Mouse (Mus musculus): ENCODE results near the gene Lce3b. TPM values are rescaled to one million over a fixed set of nuclear protein-coding genes. Genes with fewer than 3 reads are reported as not detected.

The Lce3b gene
- total RNA-seq, 1 experiment = not detected

DNA sequence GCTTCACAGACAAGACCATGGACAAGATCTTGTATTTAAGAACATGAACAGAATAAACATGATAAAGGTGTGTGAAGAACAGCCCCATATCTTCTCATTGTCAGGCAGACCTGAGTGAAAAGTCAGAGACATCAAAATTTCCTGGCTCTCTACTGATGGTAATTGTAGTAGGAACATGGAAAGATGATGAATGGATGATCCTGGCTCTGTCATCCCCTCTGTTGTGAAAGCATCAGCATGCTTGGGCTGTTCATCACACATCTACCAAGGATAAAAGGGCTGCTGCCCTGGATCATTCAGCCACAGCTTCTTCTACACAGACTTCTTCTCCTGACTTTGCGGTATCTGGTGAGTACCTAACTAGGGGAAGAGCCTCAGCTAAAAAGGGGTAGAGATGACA, 24.3 kb downstream of the Lce3b start, which contains the start of gene Lce3d:
TSS of gene Lce3d (plus strand) at position 301 of the 400 bp plus-strand sequence.
- no peak within 1 kb of the TSS for H3K4me3 ChIP-seq (ENCODE audit: insufficient read depth in 1 of 2, low read depth in 1 of 2, low read length in 2 of 2, poor library complexity in 1 of 2, severe bottlenecking in 1 of 2)

DNA sequence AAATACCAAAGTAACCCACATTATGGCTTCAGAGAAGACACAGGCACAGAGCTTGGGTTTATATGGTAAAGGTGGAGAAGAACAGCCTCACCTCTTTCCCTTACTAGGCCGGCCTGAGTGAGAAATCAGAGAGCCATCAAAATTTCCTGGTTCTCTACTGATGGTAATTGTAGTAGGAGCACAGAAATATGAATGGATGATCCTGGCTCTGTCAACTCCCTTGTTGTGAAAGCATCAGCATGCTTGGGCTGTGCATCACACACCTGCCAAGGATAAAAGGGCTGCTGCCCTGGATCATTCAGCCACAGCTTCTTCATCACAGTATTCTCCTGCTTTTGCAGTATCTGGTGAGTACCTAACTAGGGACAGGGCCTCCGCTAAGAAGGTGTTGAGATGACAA, 34.0 kb downstream of the Lce3b start, which contains the start of gene Lce3e:
TSS of gene Lce3e (plus strand) at position 301 of the 400 bp plus-strand sequence.
- no peaks in the 10 kb centered on the region for H3K9me3 ChIP-seq (ENCODE audit: control insufficient read depth, insufficient read depth, low read depth, low read length)
- no peak within 1 kb of the TSS for H3K9ac ChIP-seq (ENCODE audit: insufficient read depth, low read depth, low read length, poor library complexity, severe bottlenecking)
- TF ChIP-seq MAFK (IDR thresholded peaks at IDR 0.05; ENCODE audit: insufficient read depth, low read depth, low read length) = no peak
- no peak for TF ChIP-seq ZNF384 (IDR thresholded peaks at IDR 0.05; ENCODE audit: low read depth, low read length)
- no peak for TF ChIP-seq HCFC1 (IDR thresholded peaks at IDR 0.05; ENCODE audit: borderline replicate concordance, insufficient read depth, low read length)
- TF ChIP-seq CHD2 (IDR thresholded peaks at IDR 0.05; ENCODE audit: low read depth, low read length) = no peak
- no peak for TF ChIP-seq ZC3H11A (IDR thresholded peaks at IDR 0.05; ENCODE audit: borderline replicate concordance, low read depth, low read length)
- no peak within 1 kb of the TSS for H3K27ac ChIP-seq (ENCODE audit: insufficient read depth, low read depth, low read length, poor library complexity, severe bottlenecking)
- no peaks in the 10 kb centered on the region for H3K4me1 ChIP-seq (ENCODE audit: control insufficient read depth in 2 of 2, insufficient read depth in 2 of 2, low read length in 2 of 2, poor library complexity in 1 of 2)
- H3K36me3 ChIP-seq (ENCODE audit: control insufficient read depth, insufficient read depth, low read length, poor library complexity, severe bottlenecking) = no peaks in the 10 kb centered on the region
- no peak for DNase-seq (ENCODE audit: low read depth, low spot score)
- H3K4me3 ChIP-seq (ENCODE audit: insufficient read depth in 1 of 2, low read depth in 1 of 2, low read length in 2 of 2, poor library complexity in 1 of 2, severe bottlenecking in 1 of 2) = no peak within 1 kb of the TSS
- in situ Hi-C loops (cut with MboI; ENCODE audit: low sequenced_read_pairs in 2 of 2, unreplicated experiment in 2 of 2) = no loop called here

More for the DNA sequence above, 24.3 kb downstream of the Lce3b start, which contains the start of gene Lce3d:
- in situ Hi-C loops (cut with MboI; ENCODE audit: low sequenced_read_pairs in 2 of 2, unreplicated experiment in 2 of 2) = no loop called here
- DNase-seq (ENCODE audit: low read depth, low spot score) = no peak
- H3K36me3 ChIP-seq (ENCODE audit: control insufficient read depth, insufficient read depth, low read length, poor library complexity, severe bottlenecking) = no peaks in the 10 kb centered on the region
- TF ChIP-seq ZC3H11A (IDR thresholded peaks at IDR 0.05; ENCODE audit: borderline replicate concordance, low read depth, low read length) (no peak), HCFC1 (IDR thresholded peaks at IDR 0.05; ENCODE audit: borderline replicate concordance, insufficient read depth, low read length) (no peak), CHD2 (IDR thresholded peaks at IDR 0.05; ENCODE audit: low read depth, low read length) (no peak), MAFK (IDR thresholded peaks at IDR 0.05; ENCODE audit: insufficient read depth, low read depth, low read length) (no peak), ZNF384 (IDR thresholded peaks at IDR 0.05; ENCODE audit: low read depth, low read length) (no peak)
- no peaks in the 10 kb centered on the region for H3K4me1 ChIP-seq (ENCODE audit: control insufficient read depth in 2 of 2, insufficient read depth in 2 of 2, low read length in 2 of 2, poor library complexity in 1 of 2)
- no peak within 1 kb of the TSS for H3K9ac ChIP-seq (ENCODE audit: insufficient read depth, low read depth, low read length, poor library complexity, severe bottlenecking)
- H3K9me3 ChIP-seq (ENCODE audit: control insufficient read depth, insufficient read depth, low read depth, low read length) = no peaks in the 10 kb centered on the region
- no peak within 1 kb of the TSS for H3K27ac ChIP-seq (ENCODE audit: insufficient read depth, low read depth, low read length, poor library complexity, severe bottlenecking)

DNA sequence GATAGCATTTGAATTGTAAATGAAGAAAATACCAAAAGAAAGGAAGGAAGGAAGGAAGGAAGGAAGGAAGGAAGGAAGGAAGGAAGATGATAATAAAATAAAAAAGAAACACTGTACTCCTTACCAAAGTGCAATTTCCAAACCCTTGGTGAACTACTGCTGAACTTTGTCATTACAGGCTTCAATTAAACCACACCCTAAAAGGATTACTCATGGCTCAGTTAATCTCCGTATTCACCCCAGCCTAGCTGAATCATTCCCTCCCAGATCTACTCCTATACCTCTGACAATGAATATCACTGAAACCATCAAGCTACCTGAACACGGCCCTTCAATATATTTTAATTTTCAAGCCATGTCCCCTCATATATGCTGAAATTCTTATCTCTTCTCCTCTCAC, 45.7 kb downstream of the Lce3b start:
- in situ Hi-C loops (cut with MboI; ENCODE audit: low sequenced_read_pairs in 2 of 2, unreplicated experiment in 2 of 2) = no loop called here
- H3K9me3 ChIP-seq (ENCODE audit: control insufficient read depth, insufficient read depth, low read depth, low read length) = no peaks in the 10 kb centered on the region
- DNase-seq (ENCODE audit: low read depth, low spot score) = no peak
- H3K9ac ChIP-seq (ENCODE audit: insufficient read depth, low read depth, low read length, poor library complexity, severe bottlenecking) = no peak overlapping the region
- H3K27ac ChIP-seq (ENCODE audit: insufficient read depth, low read depth, low read length, poor library complexity, severe bottlenecking) = no peak overlapping the region
- H3K4me3 ChIP-seq (ENCODE audit: insufficient read depth in 1 of 2, low read depth in 1 of 2, low read length in 2 of 2, poor library complexity in 1 of 2, severe bottlenecking in 1 of 2) = no peak overlapping the region
- no peaks in the 10 kb centered on the region for H3K4me1 ChIP-seq (ENCODE audit: control insufficient read depth in 2 of 2, insufficient read depth in 2 of 2, low read length in 2 of 2, poor library complexity in 1 of 2)
- TF ChIP-seq ZC3H11A (IDR thresholded peaks at IDR 0.05; ENCODE audit: borderline replicate concordance, low read depth, low read length) (no peak), CHD2 (IDR thresholded peaks at IDR 0.05; ENCODE audit: low read depth, low read length) (no peak), HCFC1 (IDR thresholded peaks at IDR 0.05; ENCODE audit: borderline replicate concordance, insufficient read depth, low read length) (no peak), MAFK (IDR thresholded peaks at IDR 0.05; ENCODE audit: insufficient read depth, low read depth, low read length) (no peak), ZNF384 (IDR thresholded peaks at IDR 0.05; ENCODE audit: low read depth, low read length) (no peak)
- no peaks in the 10 kb centered on the region for H3K36me3 ChIP-seq (ENCODE audit: control insufficient read depth, insufficient read depth, low read length, poor library complexity, severe bottlenecking)

Other genes starting within 250 kb of the Lce3b start
- gene Lce1d, start 245.8 kb upstream of the Lce3b start, total RNA-seq (2012; rRNA removed) = not detected in 2 replicates
- gene Lce1e, start 223.9 kb upstream of the Lce3b start, total RNA-seq (2012; rRNA removed) = not detected in 2 replicates
- gene Lce1f, start 212.6 kb upstream of the Lce3b start, total RNA-seq (2012; rRNA removed) = not detected in 2 replicates
- not detected in 2 replicates for gene Gm38119, start 193.9 kb upstream of the Lce3b start, total RNA-seq (2012; rRNA removed)
- gene Lce1g, start 180.6 kb upstream of the Lce3b start, total RNA-seq (2012; rRNA removed) = not detected in 2 replicates
- 4.7 TPM in 1 of 2 replicates, not detected in the other for gene Lce1h, start 167.9 kb upstream of the Lce3b start, total RNA-seq (2012; rRNA removed)
- not detected in 2 replicates for gene Lce1i, start 154.1 kb upstream of the Lce3b start, total RNA-seq (2012; rRNA removed)
- gene Lce1j, start 142.5 kb upstream of the Lce3b start, total RNA-seq (2012; rRNA removed) = not detected in 2 replicates
- gene Lce1k, start 125.1 kb upstream of the Lce3b start, total RNA-seq (2012; rRNA removed) = not detected in 2 replicates
- not detected in 2 replicates for gene Kprp, start 105.7 kb upstream of the Lce3b start, total RNA-seq (2012; rRNA removed)
- not detected in 2 replicates for gene Lce1l, start 81.7 kb upstream of the Lce3b start, total RNA-seq (2012; rRNA removed)
- gene 2310050C09Rik, start 62.8 kb upstream of the Lce3b start, total RNA-seq (2012; rRNA removed) = not detected in 2 replicates
- gene Lce3a, start 6.7 kb upstream of the Lce3b start, total RNA-seq (2012; rRNA removed) = not detected in 2 replicates
- gene Lce3c, start 11.5 kb downstream of the Lce3b start, total RNA-seq (2012; rRNA removed) = not detected in 2 replicates
- gene Lce3d, start 24.4 kb downstream of the Lce3b start, total RNA-seq (2012; rRNA removed) = not detected in 2 replicates
- gene Lce3e, start 34.1 kb downstream of the Lce3b start, total RNA-seq (2012; rRNA removed) = not detected in 2 replicates
- gene Lce3f, start 59.2 kb downstream of the Lce3b start, total RNA-seq (2012; rRNA removed) = not detected in 2 replicates
- 1.2 and 6.2 TPM in 2 replicates for gene Crct1, start 82.7 kb downstream of the Lce3b start, total RNA-seq (2012; rRNA removed)
- gene Lce1m, start 86.1 kb downstream of the Lce3b start, total RNA-seq (2012; rRNA removed) = not detected in 2 replicates
- gene Gm4858, start 135.8 kb downstream of the Lce3b start, total RNA-seq (2012; rRNA removed) = 0.58 and 1.1 TPM in 2 replicates
- gene Crnn, start 211.8 kb downstream of the Lce3b start, total RNA-seq (2012; rRNA removed) = not detected in 2 replicates

All from ES-E14 (cell line).